Mouse (Mus musculus): ENCODE measurements at regions not wholly inside any gene's neighbourhood (a gene's known extent, or its start where the extent isn't known, plus 50 kb on each side); places are given as distances from the start of the nearest gene placed in this dataset.

DNA sequence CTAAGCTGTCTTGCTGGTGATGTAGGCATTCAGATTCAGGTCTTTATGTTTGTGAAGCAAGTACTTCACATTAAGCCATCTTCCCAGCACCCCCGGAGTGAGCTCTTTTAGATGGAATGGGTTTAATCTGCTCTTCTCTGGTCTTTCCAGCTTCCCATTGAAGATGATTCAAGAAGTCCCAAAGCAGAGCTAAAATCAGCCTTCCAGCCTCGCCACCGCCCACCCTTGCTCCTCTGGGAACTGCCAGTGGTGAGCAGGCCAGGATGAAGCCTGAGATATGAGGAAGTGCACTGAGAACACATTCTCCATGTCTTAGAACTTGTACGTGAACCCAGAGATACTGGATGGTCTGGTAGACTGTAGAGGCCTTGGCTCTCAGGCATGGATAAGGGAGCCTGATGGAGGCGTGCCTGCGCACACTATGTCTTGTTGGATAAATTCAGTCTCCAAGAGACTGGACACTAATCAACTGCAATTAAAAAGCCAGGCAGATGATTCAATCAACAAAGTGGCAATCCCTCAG, 51.3 kb upstream of the Mrtfb start:
- WGBS: 92% methylated on average over 6 of the region's 6 CpGs
- ATAC-seq (ENCODE audit: low FRiP score, low read depth): no peak
- H3K27me3 ChIP-seq: no peaks in the 10 kb centered on the region
- H3K4me3 ChIP-seq: no peak overlapping the region
- H3K4me2 ChIP-seq (replicated peaks): no peak overlapping the region
- no peak overlapping the region for H3K27ac ChIP-seq
- no peaks in the 10 kb centered on the region for H3K9me3 ChIP-seq
- no peak overlapping the region for H3K9ac ChIP-seq
- peaks cover 11% of the 10 kb centered on the region for H3K4me1 ChIP-seq
- H3K36me3 ChIP-seq: no peaks in the 10 kb centered on the region

DNA sequence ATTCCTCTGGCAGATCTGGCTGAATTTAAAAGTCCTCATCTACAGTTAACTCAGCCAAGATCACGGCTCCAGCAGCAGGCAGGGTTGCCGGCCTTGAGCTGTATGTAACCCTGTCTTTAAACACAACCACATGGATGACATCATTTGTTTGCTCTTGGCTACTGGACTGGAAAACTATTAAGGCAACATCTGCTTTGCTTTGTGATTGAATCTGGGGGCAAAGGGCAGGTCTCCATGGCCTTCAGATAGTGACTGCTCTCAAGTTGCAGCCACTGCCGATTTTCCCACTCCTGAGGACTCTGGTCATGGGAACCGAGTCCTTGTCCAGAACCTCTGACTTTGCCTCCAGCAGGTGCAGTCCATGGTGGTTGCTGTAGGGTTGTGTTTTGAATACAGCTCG, 50.4 kb upstream of the Mrtfb start:
- no peak overlapping the region for H3K9ac ChIP-seq
- 25% methylated on average over 5 of the region's 5 CpGs for WGBS
- peak; percentile 55 for ATAC-seq (ENCODE audit: low FRiP score, low read depth)
- no peaks in the 10 kb centered on the region for H3K36me3 ChIP-seq
- no peak overlapping the region for H3K4me2 ChIP-seq (replicated peaks)
- no peak overlapping the region for H3K4me3 ChIP-seq
- H3K9me3 ChIP-seq: no peaks in the 10 kb centered on the region
- no peak overlapping the region for H3K27ac ChIP-seq
- peaks cover 11% of the 10 kb centered on the region for H3K4me1 ChIP-seq
- no peaks in the 10 kb centered on the region for H3K27me3 ChIP-seq

Measured in limb, embryonic 13.5 days (tissue).